Mouse (Mus musculus) testis, adult 10 weeks (tissue): ENCODE data around the gene Krt72. TPM values are rescaled to one million over a fixed set of nuclear protein-coding genes. Genes with fewer than 3 reads are reported as not detected.

Experiments
- polyA plus RNA-seq: library from polyadenylated mRNA; stranded (reverse); fragments of 350-450 nt; fragmentation: Illumina TruSeq; extraction: RNeasy Lipid Tissue Mini Kit (QIAGEN cat#74804); gene quantifications from one replicate; pipeline ENCODE4 v1.2.3, GENCODE M21; 2014; ENCODE audit warnings: low read depth, low replicate concordance

Gene Krt72
- not detected for polyA plus RNA-seq

DNA sequence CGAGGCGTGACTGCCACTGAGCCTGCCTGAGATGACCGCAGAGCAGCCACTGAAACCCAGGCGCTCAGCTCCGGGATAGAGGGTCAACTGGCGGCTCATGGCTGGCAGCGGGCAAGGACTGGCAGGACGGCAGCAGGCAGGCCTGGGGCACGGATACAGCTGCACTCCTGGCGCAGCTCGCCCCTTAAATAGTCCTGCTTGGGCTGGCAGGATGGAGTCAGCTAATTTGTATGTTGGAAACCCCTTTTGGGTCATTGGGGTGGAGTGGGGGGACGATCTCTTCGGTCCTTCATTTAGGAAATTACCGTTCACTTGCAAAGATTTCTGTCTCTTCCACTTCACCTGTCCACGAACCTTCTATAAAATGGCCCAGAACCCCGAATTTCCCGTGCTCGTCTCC is at the start of gene Krt72:
TSS of gene Krt72 (minus strand) at position 101 of the 400 bp plus-strand sequence.

DNA sequence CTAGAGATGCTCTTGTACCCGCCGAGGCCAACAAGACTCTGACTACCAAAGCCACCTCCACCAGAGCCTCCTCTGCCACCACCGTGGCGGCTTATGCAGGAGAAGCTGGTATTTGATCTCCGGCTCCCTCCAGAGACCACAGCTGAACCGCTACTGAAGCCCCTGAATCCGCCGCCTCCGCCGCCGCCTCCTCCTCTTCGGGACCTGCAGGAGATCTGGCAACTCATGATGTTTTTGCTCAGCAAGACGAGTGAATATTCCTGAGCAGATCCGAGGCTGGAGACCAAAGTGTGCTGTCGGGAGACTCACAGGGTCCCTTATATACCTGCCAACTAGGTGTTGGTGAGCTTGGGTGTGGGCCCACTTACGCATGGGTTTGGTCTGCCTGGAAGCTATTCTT is 31.6 kb upstream of the Krt72 start, which contains the start of gene Krt2:
TSS of gene Krt2 (minus strand) at position 295 of the 400 bp plus-strand sequence.

DNA sequence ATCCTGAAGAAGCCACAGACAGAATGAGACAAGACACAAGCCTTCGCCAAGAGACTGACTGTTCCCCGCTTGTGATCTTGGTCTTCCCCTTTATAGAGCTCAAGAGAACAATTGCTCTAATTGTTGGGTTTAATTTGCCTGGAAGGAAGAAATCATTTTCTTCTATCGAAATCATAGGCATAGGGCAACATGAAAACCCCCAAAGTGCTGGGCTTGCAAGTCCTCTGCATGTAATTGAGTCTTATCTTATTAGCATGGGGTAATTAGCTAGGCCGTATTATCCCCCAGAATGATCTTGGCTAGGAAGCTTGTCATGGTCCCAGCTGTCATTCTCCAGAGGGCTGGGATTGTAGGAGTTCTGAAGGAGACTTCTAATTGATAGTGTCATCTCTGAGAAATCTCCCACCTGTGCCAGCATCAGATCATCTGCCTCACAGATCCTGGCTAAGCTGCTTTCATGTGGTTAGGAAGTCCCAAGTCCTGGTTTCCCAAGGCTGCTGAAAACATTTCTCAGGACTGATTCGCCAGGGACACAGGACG is 16.1 kb upstream of the Krt72 start, which contains the start of gene Krt73:
TSS of gene Krt73 (minus strand) at position 51 of the 540 bp plus-strand sequence.

DNA sequence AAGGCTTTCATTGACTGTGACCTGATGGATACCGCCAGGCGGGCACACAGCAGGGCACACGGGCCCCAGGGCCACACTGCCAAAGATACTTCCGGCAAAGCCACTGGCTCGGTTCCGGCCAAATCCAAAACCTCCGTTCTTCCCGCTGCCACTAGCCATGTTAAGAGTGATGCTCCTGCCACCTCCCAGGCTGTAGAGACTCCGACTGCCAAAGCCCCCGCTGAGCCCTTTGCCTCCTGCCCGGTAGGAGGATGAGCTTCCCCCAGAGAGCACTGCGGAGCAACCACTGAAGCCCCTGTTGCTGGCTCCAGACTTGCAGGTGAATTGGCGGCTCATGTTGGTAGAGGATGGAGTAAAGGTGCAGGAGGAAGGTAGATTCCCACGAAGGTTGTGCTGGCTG is 43.5 kb downstream of the Krt72 start, which contains the start of gene Krt71:
TSS of gene Krt71 (minus strand) at position 399 of the 400 bp plus-strand sequence.

Other genes starting within 250 kb of the Krt72 start
- gene Krt82, start 235.8 kb downstream of the Krt72 start, polyA plus RNA-seq = not detected
- gene Krt90, start 223.5 kb downstream of the Krt72 start, polyA plus RNA-seq = not detected
- gene Krt75, start 212.6 kb downstream of the Krt72 start, polyA plus RNA-seq = not detected
- not detected for gene Gm5414, start 158.3 kb downstream of the Krt72 start, polyA plus RNA-seq
- not detected for gene Gm5478, start 139.1 kb downstream of the Krt72 start, polyA plus RNA-seq
- not detected for gene Krt6b, start 106.2 kb downstream of the Krt72 start, polyA plus RNA-seq
- gene Krt6a, start 92.2 kb downstream of the Krt72 start, polyA plus RNA-seq = not detected
- gene Krt5, start 73.6 kb downstream of the Krt72 start, polyA plus RNA-seq = not detected
- gene Krt71, start 43.4 kb downstream of the Krt72 start, polyA plus RNA-seq = not detected
- 0.39 TPM for gene Krt73, start 15.9 kb upstream of the Krt72 start, polyA plus RNA-seq
- not detected for gene Krt2, start 31.7 kb upstream of the Krt72 start, polyA plus RNA-seq
- gene Krt1, start 64.3 kb upstream of the Krt72 start, polyA plus RNA-seq = not detected
- 0.24 TPM for gene Krt77, start 83.2 kb upstream of the Krt72 start, polyA plus RNA-seq
- 0.08 TPM for gene Krt76, start 106.5 kb upstream of the Krt72 start, polyA plus RNA-seq
- gene Krt4, start 138.3 kb upstream of the Krt72 start, polyA plus RNA-seq = not detected
- not detected for gene Krt79, start 153.9 kb upstream of the Krt72 start, polyA plus RNA-seq
- gene Krt78, start 167.8 kb upstream of the Krt72 start, polyA plus RNA-seq = not detected
- gene Krt8, start 218.0 kb upstream of the Krt72 start, polyA plus RNA-seq = 0.46 TPM
- not detected for gene Krt18, start 241.7 kb upstream of the Krt72 start, polyA plus RNA-seq